Mouse (Mus musculus): ENCODE data around the gene Selenbp1. TPM values are rescaled to one million over a fixed set of nuclear protein-coding genes. Genes with fewer than 3 reads are reported as not detected.

Gene Selenbp1
- polyA plus RNA-seq, 1 experiment from 2014 or later = 17.2 TPM

GRCm38 (mm10) chr3:94974026-94974527 is 41.2 kb downstream of the Selenbp1 start:
- H3K27me3 ChIP-seq (ENCODE audit: control insufficient read depth, insufficient read depth, low read length) = no peaks in the 10 kb centered on the region
- H3K4me2 ChIP-seq (ENCODE audit: low read depth, severe bottlenecking) = peak overlapping the region; percentile 53
- no peaks in the 10 kb centered on the region for H3K36me3 ChIP-seq (ENCODE audit: control insufficient read depth, insufficient read depth, low read length)
- no peak for DNase-seq (ENCODE audit: low spot score)
- H3K9ac ChIP-seq (ENCODE audit: low read length) = peak overlapping the region; percentile 47
- peaks cover 5% of the 10 kb centered on the region; the same call in 1 of the 2 replicates for H3K4me1 ChIP-seq (ENCODE audit: control insufficient read depth, insufficient read depth, low read length)
- ATAC-seq (ENCODE audit: insufficient number of reproducible peaks, low FRiP score, low TSS enrichment, low read depth) = 0 out of 2 replicates have a peak, but pooled peaks have one; percentile 20
- H3K9me3 ChIP-seq (ENCODE audit: control insufficient read depth, low read length) = no peaks in the 10 kb centered on the region
- peak overlapping the region; percentile 72 for H3K4me3 ChIP-seq (ENCODE audit: low read depth, low read length)
- H3K27ac ChIP-seq (replicated peaks; ENCODE audit: low read depth, low read length) = no peak overlapping the region
- 27% methylated on average over 9 of the region's 9 CpGs for WGBS

- WGBS = under 1% methylated on average over 51 of the region's 57 CpGs
- peaks cover 5% of the 10 kb centered on the region; the same call in 1 of the 2 replicates for H3K4me1 ChIP-seq (ENCODE audit: control insufficient read depth, insufficient read depth, low read length)
- H3K4me2 ChIP-seq (ENCODE audit: low read depth, severe bottlenecking) = peak within 1 kb of the TSS; percentile 53
- peak; percentile 93 for DNase-seq (ENCODE audit: low spot score)
- H3K36me3 ChIP-seq (ENCODE audit: control insufficient read depth, insufficient read depth, low read length) = no peaks in the 10 kb centered on the region
- H3K9ac ChIP-seq (ENCODE audit: low read length) = peak within 1 kb of the TSS; percentile 71
- H3K9me3 ChIP-seq (ENCODE audit: control insufficient read depth, low read length) = no peaks in the 10 kb centered on the region
- no peaks in the 10 kb centered on the region for H3K27me3 ChIP-seq (ENCODE audit: control insufficient read depth, insufficient read depth, low read length)
- H3K27ac ChIP-seq (replicated peaks; ENCODE audit: low read depth, low read length) = 0 out of 2 replicates have a peak within 1 kb of the TSS, but pooled peaks have one; percentile 57
- ATAC-seq (ENCODE audit: insufficient number of reproducible peaks, low FRiP score, low TSS enrichment, low read depth) = peak; percentile 93
- peak within 1 kb of the TSS; percentile 72 for H3K4me3 ChIP-seq (ENCODE audit: low read depth, low read length)
These were observed 41.9 kb downstream of the Selenbp1 start, which contains the start of gene Pi4kb for GRCm38 (mm10) chr3:94974528-94975422. Gene Pi4kb (plus strand): TSS chr3:94974731.

- Histone ChIP-seq H3K36me3 (ENCODE audit: control insufficient read depth, insufficient read depth, low read length) (peaks cover 5% of the 10 kb centered on the region; the same call in 1 of the 2 replicates), H3K9me3 (ENCODE audit: control insufficient read depth, low read length) (no peaks in the 10 kb centered on the region), H3K4me3 (ENCODE audit: low read depth, low read length) (no peak overlapping the region), H3K4me2 (ENCODE audit: low read depth, severe bottlenecking) (no peak overlapping the region), H3K4me1 (ENCODE audit: control insufficient read depth, insufficient read depth, low read length) (no peaks in the 10 kb centered on the region), H3K27ac (replicated peaks; ENCODE audit: low read depth, low read length) (no peak overlapping the region), H3K27me3 (ENCODE audit: control insufficient read depth, insufficient read depth, low read length) (no peaks in the 10 kb centered on the region), H3K9ac (ENCODE audit: low read length) (no peak overlapping the region)
- ATAC-seq (ENCODE audit: insufficient number of reproducible peaks, low FRiP score, low TSS enrichment, low read depth) (no peak), DNase-seq (ENCODE audit: low spot score) (no peak)
- 89% methylated on average over 11 of the region's 11 CpGs for WGBS
These were observed 51.5 kb downstream of the Selenbp1 start for GRCm38 (mm10) chr3:94984312-94984711.

GRCm38 (mm10) chr3:94985513-94985912 is 52.7 kb downstream of the Selenbp1 start:
- ATAC-seq (ENCODE audit: insufficient number of reproducible peaks, low FRiP score, low TSS enrichment, low read depth) = no peak
- Histone ChIP-seq H3K4me1 (ENCODE audit: control insufficient read depth, insufficient read depth, low read length) (no peaks in the 10 kb centered on the region), H3K4me3 (ENCODE audit: low read depth, low read length) (no peak overlapping the region), H3K27ac (replicated peaks; ENCODE audit: low read depth, low read length) (no peak overlapping the region), H3K36me3 (ENCODE audit: control insufficient read depth, insufficient read depth, low read length) (peaks cover 5% of the 10 kb centered on the region), H3K9ac (ENCODE audit: low read length) (no peak overlapping the region), H3K4me2 (ENCODE audit: low read depth, severe bottlenecking) (no peak overlapping the region), H3K9me3 (ENCODE audit: control insufficient read depth, low read length) (no peaks in the 10 kb centered on the region), H3K27me3 (ENCODE audit: control insufficient read depth, insufficient read depth, low read length) (no peaks in the 10 kb centered on the region)
- WGBS = 88% methylated on average over 2 of the region's 2 CpGs
- no peak for DNase-seq (ENCODE audit: low spot score)

- no peak overlapping the region for H3K4me2 ChIP-seq (ENCODE audit: low read depth, severe bottlenecking)
- ATAC-seq (ENCODE audit: insufficient number of reproducible peaks, low FRiP score, low TSS enrichment, low read depth) (no peak), DNase-seq (ENCODE audit: low spot score) (no peak)
- no peaks in the 10 kb centered on the region for H3K9me3 ChIP-seq (ENCODE audit: control insufficient read depth, low read length)
- H3K27ac ChIP-seq (replicated peaks; ENCODE audit: low read depth, low read length) = no peak overlapping the region
- peaks cover 7% of the 10 kb centered on the region for H3K36me3 ChIP-seq (ENCODE audit: control insufficient read depth, insufficient read depth, low read length)
- no peak overlapping the region for H3K9ac ChIP-seq (ENCODE audit: low read length)
- no peaks in the 10 kb centered on the region for H3K4me1 ChIP-seq (ENCODE audit: control insufficient read depth, insufficient read depth, low read length)
- no peak overlapping the region for H3K4me3 ChIP-seq (ENCODE audit: low read depth, low read length)
- no peaks in the 10 kb centered on the region for H3K27me3 ChIP-seq (ENCODE audit: control insufficient read depth, insufficient read depth, low read length)
These were observed 54.7 kb downstream of the Selenbp1 start for GRCm38 (mm10) chr3:94987578-94987977.

- Histone ChIP-seq H3K27ac (replicated peaks; ENCODE audit: low read depth, low read length) (no peak overlapping the region), H3K9me3 (ENCODE audit: control insufficient read depth, low read length) (no peaks in the 10 kb centered on the region), H3K36me3 (ENCODE audit: control insufficient read depth, insufficient read depth, low read length) (peaks cover 13% of the 10 kb centered on the region), H3K4me3 (ENCODE audit: low read depth, low read length) (no peak overlapping the region), H3K4me1 (ENCODE audit: control insufficient read depth, insufficient read depth, low read length) (no peaks in the 10 kb centered on the region), H3K9ac (ENCODE audit: low read length) (no peak overlapping the region), H3K27me3 (ENCODE audit: control insufficient read depth, insufficient read depth, low read length) (no peaks in the 10 kb centered on the region), H3K4me2 (ENCODE audit: low read depth, severe bottlenecking) (no peak overlapping the region)
- no peak for ATAC-seq (ENCODE audit: insufficient number of reproducible peaks, low FRiP score, low TSS enrichment, low read depth)
- no peak for DNase-seq (ENCODE audit: low spot score)
- 55% methylated on average over 9 of the region's 9 CpGs for WGBS
These were observed 56.4 kb downstream of the Selenbp1 start for GRCm38 (mm10) chr3:94989159-94989761.

Other genes starting within 250 kb of the Selenbp1 start
- gene Selenbp2, start 239.5 kb upstream of the Selenbp1 start, polyA plus RNA-seq (2014; fragmentation: Nextera tagmentation; extraction: Ambion mirVana) = 0.18 and 1.1 TPM in 2 replicates
- 3.7 and 4.8 TPM in 2 replicates for gene Cgn, start 146.6 kb upstream of the Selenbp1 start, polyA plus RNA-seq (2014; fragmentation: Nextera tagmentation; extraction: Ambion mirVana)
- gene Pogz, start 95.5 kb upstream of the Selenbp1 start, polyA plus RNA-seq (2014; fragmentation: Nextera tagmentation; extraction: Ambion mirVana) = 25.6 and 26.3 TPM in 2 replicates
- 353 and 388 TPM in 2 replicates for gene Psmb4, start 46.1 kb upstream of the Selenbp1 start, polyA plus RNA-seq (2014; fragmentation: Nextera tagmentation; extraction: Ambion mirVana)
- gene Rfx5, start 21.0 kb downstream of the Selenbp1 start, polyA plus RNA-seq (2014; fragmentation: Nextera tagmentation; extraction: Ambion mirVana) = 13.3 and 13.7 TPM in 2 replicates
- gene Pi4kb, start 41.7 kb downstream of the Selenbp1 start, polyA plus RNA-seq (2014; fragmentation: Nextera tagmentation; extraction: Ambion mirVana) = 25.0 and 28.0 TPM in 2 replicates
- gene Zfp687, start 82.4 kb downstream of the Selenbp1 start, polyA plus RNA-seq (2014; fragmentation: Nextera tagmentation; extraction: Ambion mirVana) = 28.5 and 33.5 TPM in 2 replicates
- 331 and 340 TPM in 2 replicates for gene Psmd4, start 109.6 kb downstream of the Selenbp1 start, polyA plus RNA-seq (2014; fragmentation: Nextera tagmentation; extraction: Ambion mirVana)
- gene Pip5k1a, start 173.9 kb downstream of the Selenbp1 start, polyA plus RNA-seq (2014; fragmentation: Nextera tagmentation; extraction: Ambion mirVana) = 15.4 and 17.3 TPM in 2 replicates
- 254 and 281 TPM in 2 replicates for gene Vps72, start 178.0 kb downstream of the Selenbp1 start, polyA plus RNA-seq (2014; fragmentation: Nextera tagmentation; extraction: Ambion mirVana)
- gene Tmod4, start 191.4 kb downstream of the Selenbp1 start, polyA plus RNA-seq (2014; fragmentation: Nextera tagmentation; extraction: Ambion mirVana) = 0.72 and 0.88 TPM in 2 replicates
- 67.7 and 76.8 TPM in 2 replicates for gene Scnm1, start 201.0 kb downstream of the Selenbp1 start, polyA plus RNA-seq (2014; fragmentation: Nextera tagmentation; extraction: Ambion mirVana)
- 12.8 and 13.3 TPM in 2 replicates for gene Lysmd1, start 201.0 kb downstream of the Selenbp1 start, polyA plus RNA-seq (2014; fragmentation: Nextera tagmentation; extraction: Ambion mirVana)
- 1.6 TPM in 2 replicates for gene Tnfaip8l2, start 209.3 kb downstream of the Selenbp1 start, polyA plus RNA-seq (2014; fragmentation: Nextera tagmentation; extraction: Ambion mirVana)
- 12.8 and 15.2 TPM in 2 replicates for gene Sema6c, start 227.4 kb downstream of the Selenbp1 start, polyA plus RNA-seq (2014; fragmentation: Nextera tagmentation; extraction: Ambion mirVana)

Data from limb, embryonic 11.5 days (tissue).